Mouse (Mus musculus) monocyte, adult 2 months (primary cell): ENCODE measurements around the gene Zxdc.
A peak's percentile ranks its signal among the peaks of the same experiment; 100 is the strongest.

Experiments used
- DNase-seq, 2 experiments: peaks; one replicate each; pipeline ENCODE4 v3.0.0; 2022; ENCODE audit warnings: low spot score in 2 of 2, low read depth in 1 of 2

Gene Zxdc

GRCm38 (mm10) chr6:90374647-90375046 is 5.4 kb downstream of the Zxdc start:
- no peak for DNase-seq

- no peak for DNase-seq
Observed at GRCm38 (mm10) chr6:90377708-90378107, 8.4 kb downstream of the Zxdc start.

GRCm38 (mm10) chr6:90381465-90381864 is 12.2 kb downstream of the Zxdc start:
- no peak for DNase-seq

- no peak for DNase-seq
Observed at GRCm38 (mm10) chr6:90390629-90391028, 21.3 kb downstream of the Zxdc start.

GRCm38 (mm10) chr6:90393948-90394347 is 24.7 kb downstream of the Zxdc start:
- no peak for DNase-seq

- DNase-seq = no peak
Observed at GRCm38 (mm10) chr6:90395751-90396150, 26.5 kb downstream of the Zxdc start.

GRCm38 (mm10) chr6:90397291-90397690 is 28.0 kb downstream of the Zxdc start:
- no peak for DNase-seq

- DNase-seq = no peak
Observed at GRCm38 (mm10) chr6:90408632-90409031, 39.3 kb downstream of the Zxdc start.

GRCm38 (mm10) chr6:90410972-90411371 is 41.7 kb downstream of the Zxdc start:
- DNase-seq = no peak

- no peak for DNase-seq
Observed at GRCm38 (mm10) chr6:90411926-90412325, 42.6 kb downstream of the Zxdc start.

- DNase-seq = peak; percentile 13 to 34
Observed at GRCm38 (mm10) chr6:90422565-90422964, 53.3 kb downstream of the Zxdc start.

- no peak for DNase-seq
Observed at GRCm38 (mm10) chr6:90425361-90425760, 56.1 kb downstream of the Zxdc start.

GRCm38 (mm10) chr6:90426003-90426402 is 56.7 kb downstream of the Zxdc start:
- no peak for DNase-seq

- DNase-seq = no peak
Observed at GRCm38 (mm10) chr6:90428380-90428974, 59.2 kb downstream of the Zxdc start, which contains the start of gene Cfap100. Gene Cfap100 (minus strand): TSS chr6:90428797.

- no peak for DNase-seq
Observed at GRCm38 (mm10) chr6:90429911-90430310, 60.6 kb downstream of the Zxdc start.

- DNase-seq = no peak
Observed at GRCm38 (mm10) chr6:90431487-90431886, 62.2 kb downstream of the Zxdc start.

GRCm38 (mm10) chr6:90434687-90435086 is 65.4 kb downstream of the Zxdc start:
- no peak for DNase-seq

GRCm38 (mm10) chr6:90435195-90435618 is 65.9 kb downstream of the Zxdc start:
- DNase-seq = peak in 1 of 2 experiments; percentile 17

- DNase-seq = no peak
Observed at GRCm38 (mm10) chr6:90436192-90436907, 67.1 kb downstream of the Zxdc start.

GRCm38 (mm10) chr6:90437041-90437440 is 67.7 kb downstream of the Zxdc start:
- DNase-seq = no peak

- DNase-seq = no peak
Observed at GRCm38 (mm10) chr6:90446883-90447282, 77.6 kb downstream of the Zxdc start.

GRCm38 (mm10) chr6:90450179-90450578 is 80.9 kb downstream of the Zxdc start:
- DNase-seq = no peak

- DNase-seq = no peak
Observed at GRCm38 (mm10) chr6:90450697-90451096, 81.4 kb downstream of the Zxdc start.
